ENCODE assay signal across 13 mouse cellular contexts in genomic region chr15:101941948-101942347, GRCm38 (mm10). TPM values are rescaled to one million over a fixed set of nuclear protein-coding genes. Genes with fewer than 3 reads are reported as not detected.
DNase-seq lines count a peak whose midpoint lies in the region; ATAC-seq lines count a peak whose summit lies in the region.
"Had no signal": no experiment of that assay in that cellular context is flagged by ENCODE, and none has a peak within 500 bp of the region (broad histone marks: within the 10 kb centered on the region; RNA-seq: fewer than 3 reads in every experiment).

No protein-coding gene starts in this region.

- 30% methylated on average over 8 of the region's 8 CpGs for WGBS in heart, embryonic 11.5 days (ENCODE audit: insufficient replicate concordance)
- WGBS in heart, embryonic 13.5 days: 30% methylated on average over 8 of the region's 8 CpGs

- peak overlapping the region; percentile 7; the same call in 1 of the 2 replicates for H3K4me2 ChIP-seq in heart, embryonic 11.5 days
- no peak overlapping the region for H3K4me2 ChIP-seq in heart, embryonic 13.5 days
- H3K4me2 ChIP-seq: liver, embryonic 12.5 days had no signal

- H3K4me1 ChIP-seq in heart, embryonic 11.5 days (ENCODE audit: control insufficient read depth, insufficient read depth, low read length): peaks cover 6% of the 10 kb centered on the region; the same call in 1 of the 2 replicates
- H3K4me1 ChIP-seq in heart, embryonic 13.5 days: peaks cover 53% of the 10 kb centered on the region
- H3K4me1 ChIP-seq: midbrain, embryonic 10.5 days had no signal

- H3K27me3 ChIP-seq in heart, embryonic 11.5 days (ENCODE audit: control insufficient read depth, insufficient read depth, low read length): no peaks in the 10 kb centered on the region
- no peaks in the 10 kb centered on the region for H3K27me3 ChIP-seq in heart, embryonic 13.5 days (replicated peaks)

- no peaks in the 10 kb centered on the region for H3K36me3 ChIP-seq in heart, embryonic 11.5 days (ENCODE audit: control insufficient read depth, insufficient read depth, low read length)
- H3K36me3 ChIP-seq in heart, embryonic 13.5 days: no peaks in the 10 kb centered on the region
- H3K36me3 ChIP-seq: liver, embryonic 12.5 days; midbrain, embryonic 10.5 days had no signal

- intact Hi-C loops in heart, postnatal 14 days (cut with DNase I): no loop called here

- peak overlapping the region; percentile 38; the same call in 1 of the 2 replicates for H3K27ac ChIP-seq in heart, embryonic 11.5 days (ENCODE audit: low read depth, low read length)
- H3K27ac ChIP-seq in heart, embryonic 13.5 days (replicated peaks): peak overlapping the region; percentile 48
- H3K27ac ChIP-seq: liver, embryonic 12.5 days; midbrain, embryonic 10.5 days had no signal

- H3K4me3 ChIP-seq in heart, embryonic 11.5 days (ENCODE audit: low read depth, low read length): no peak overlapping the region
- H3K4me3 ChIP-seq in heart, embryonic 13.5 days: no peak overlapping the region
- H3K4me3 ChIP-seq: liver, embryonic 12.5 days; midbrain, embryonic 10.5 days had no signal

- H3K9me3 ChIP-seq in heart, embryonic 11.5 days (replicated peaks; ENCODE audit: control insufficient read depth, low read length): no peaks in the 10 kb centered on the region
- no peaks in the 10 kb centered on the region for H3K9me3 ChIP-seq in heart, embryonic 13.5 days
- H3K9me3 ChIP-seq: liver, embryonic 12.5 days; midbrain, embryonic 10.5 days had no signal

- H3K9ac ChIP-seq in heart, embryonic 11.5 days (ENCODE audit: low read depth, low read length): no peak overlapping the region
- no peak overlapping the region for H3K9ac ChIP-seq in heart, embryonic 13.5 days
- H3K9ac ChIP-seq: liver, embryonic 12.5 days had no signal

- DNase-seq in heart, postnatal 14 days: no peak
- peak; percentile 15 to 18 for DNase-seq in right cerebral cortex, adult 2 months (ENCODE audit: low spot score in 2 of 2)
- no peak for DNase-seq in right cerebral cortex, postnatal 4 days
- DNase-seq in yolk sac, embryonic 10.5 days (ENCODE audit: low spot score): peak; percentile 11

- no peak for ATAC-seq in heart, embryonic 11.5 days (replicated peaks; ENCODE audit: insufficient number of reproducible peaks, low FRiP score, low TSS enrichment)
- ATAC-seq in heart, embryonic 13.5 days (ENCODE audit: extremely low read depth, insufficient number of reproducible peaks, low FRiP score, low TSS enrichment): peak; percentile 24; the same call in 1 of the 2 replicates
- no peak for ATAC-seq in granulocyte monocyte progenitor cell, adult 5-6 weeks (replicated peaks; ENCODE audit: poor library complexity, severe bottlenecking)
- ATAC-seq: liver, embryonic 12.5 days had no signal

RNA-seq across cellular contexts. Expression of gene Krt79, which starts 1.8 kb away (rescaled TPM):
- polyA plus RNA-seq in heart, embryonic 11.5 days (2014; fragmentation: Nextera tagmentation; extraction: Ambion mirVana): 1.2 and 1.7 TPM in 2 replicates
- under 1 TPM; 0.26 to 0.34 TPM for total RNA-seq in heart, postnatal 14 days (2021)
- polyA plus RNA-seq in heart, embryonic 13.5 days (2015; fragmentation: Nextera tagmentation; extraction: Ambion mirVana): 0.45 and 0.56 TPM in 2 replicates
- total RNA-seq in granulocyte monocyte progenitor cell, adult 5-6 weeks (2014; fragmentation: Nextera tagmentation): not detected in 2 replicates
- total RNA-seq in granulocyte monocyte progenitor cell, adult 5-6 weeks (2017): not detected in 2 replicates
- total RNA-seq: neutrophil, adult 5-6 weeks had no signal
- polyA plus RNA-seq: liver, embryonic 12.5 days had no signal

RNA-seq across cellular contexts. Expression of gene Krt78, which starts 12.1 kb away (rescaled TPM):
- polyA plus RNA-seq in heart, embryonic 11.5 days (2014; fragmentation: Nextera tagmentation; extraction: Ambion mirVana): not detected in 2 replicates
- total RNA-seq in heart, postnatal 14 days (2021): not detected
- not detected in 2 replicates for polyA plus RNA-seq in heart, embryonic 13.5 days (2015; fragmentation: Nextera tagmentation; extraction: Ambion mirVana)
- total RNA-seq in granulocyte monocyte progenitor cell, adult 5-6 weeks (2014; fragmentation: Nextera tagmentation): not detected in 2 replicates
- not detected in 2 replicates for total RNA-seq in granulocyte monocyte progenitor cell, adult 5-6 weeks (2017)
- total RNA-seq: neutrophil, adult 5-6 weeks had no signal
- polyA plus RNA-seq: forebrain, embryonic 11.5 days; liver, embryonic 12.5 days; midbrain, embryonic 10.5 days had no signal

RNA-seq across cellular contexts. Expression of gene Krt4, which starts 17.4 kb away (rescaled TPM):
- 0.07 TPM in 1 of 2 replicates, not detected in the other for polyA plus RNA-seq in heart, embryonic 11.5 days (2014; fragmentation: Nextera tagmentation; extraction: Ambion mirVana)
- not detected for total RNA-seq in heart, postnatal 14 days (2021)
- polyA plus RNA-seq in heart, embryonic 13.5 days (2015; fragmentation: Nextera tagmentation; extraction: Ambion mirVana): 0.06 and 0.07 TPM in 2 replicates
- total RNA-seq in granulocyte monocyte progenitor cell, adult 5-6 weeks (2014; fragmentation: Nextera tagmentation): not detected in 2 replicates
- not detected in 2 replicates for total RNA-seq in granulocyte monocyte progenitor cell, adult 5-6 weeks (2017)
- polyA plus RNA-seq: forebrain, embryonic 11.5 days; liver, embryonic 12.5 days; midbrain, embryonic 10.5 days had no signal

RNA-seq across cellular contexts. Expression of gene Krt76, which starts 49.2 kb away (rescaled TPM):
- not detected in 2 replicates for polyA plus RNA-seq in heart, embryonic 11.5 days (2014; fragmentation: Nextera tagmentation; extraction: Ambion mirVana)
- total RNA-seq in heart, postnatal 14 days (2021): not detected
- not detected in 2 replicates for polyA plus RNA-seq in heart, embryonic 13.5 days (2015; fragmentation: Nextera tagmentation; extraction: Ambion mirVana)
- total RNA-seq in granulocyte monocyte progenitor cell, adult 5-6 weeks (2014; fragmentation: Nextera tagmentation): not detected in 2 replicates
- total RNA-seq in granulocyte monocyte progenitor cell, adult 5-6 weeks (2017): not detected in 2 replicates
- total RNA-seq: neutrophil, adult 5-6 weeks had no signal
- polyA plus RNA-seq: forebrain, embryonic 11.5 days; gonadal fat pad, adult 2 months; liver, embryonic 12.5 days; midbrain, embryonic 10.5 days; stomach, embryonic 14.5 days had no signal

Comparison
In these comparisons a context has a peak if more than half of its experiments do, and no peak if none do; other contexts are left out.
1. DNase-seq: peak in right cerebral cortex, adult 2 months (2 of 2) and yolk sac, embryonic 10.5 days (single experiment); none in heart, postnatal 14 days (0 of 2) and right cerebral cortex, postnatal 4 days (single experiment).